Mouse (Mus musculus) c-Kit-negative CD71-positive TER-119-positive erythroid progenitor cells, embryonic 14.5 days (primary cell): Measurements from ENCODE around the gene Psd.
A peak's percentile ranks its signal among the peaks of the same experiment; 100 is the strongest.

Source experiments
- DNase-seq: peaks from one replicate; pipeline ENCODE4 v3.0.0-alpha.2; 2013; ENCODE audit warnings: low read depth, low spot score

The Psd gene

DNA sequence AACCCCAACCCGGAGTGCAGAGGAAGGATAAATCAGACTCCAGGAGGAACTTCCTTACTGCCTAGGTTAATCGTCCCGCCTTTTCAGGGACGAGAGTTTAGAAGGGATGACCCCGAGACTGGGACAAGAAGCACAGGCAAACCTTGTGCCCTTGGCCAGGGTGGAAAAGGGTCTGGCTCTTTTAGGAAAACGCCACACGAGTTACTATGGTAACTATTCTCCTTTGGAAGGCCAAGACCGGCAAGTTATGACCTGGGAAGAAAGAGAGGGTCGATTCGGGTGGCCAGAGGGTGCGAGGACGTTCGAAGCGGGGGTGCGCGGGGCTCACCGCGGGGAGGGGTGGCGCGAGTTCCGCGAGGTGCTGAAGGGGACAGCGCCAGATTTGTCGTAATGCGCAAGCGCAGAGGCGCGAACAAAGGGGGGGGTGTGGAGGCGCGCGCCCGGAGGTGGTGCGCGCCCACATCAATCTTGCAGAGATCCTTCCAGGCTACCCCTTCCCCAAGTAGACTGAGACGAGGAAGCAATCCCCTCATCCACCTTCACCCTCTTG is at the start of gene Psd:
TSS of gene Psd (minus strand) at position 401 of the 550 bp plus-strand sequence.
- no peak for DNase-seq

DNA sequence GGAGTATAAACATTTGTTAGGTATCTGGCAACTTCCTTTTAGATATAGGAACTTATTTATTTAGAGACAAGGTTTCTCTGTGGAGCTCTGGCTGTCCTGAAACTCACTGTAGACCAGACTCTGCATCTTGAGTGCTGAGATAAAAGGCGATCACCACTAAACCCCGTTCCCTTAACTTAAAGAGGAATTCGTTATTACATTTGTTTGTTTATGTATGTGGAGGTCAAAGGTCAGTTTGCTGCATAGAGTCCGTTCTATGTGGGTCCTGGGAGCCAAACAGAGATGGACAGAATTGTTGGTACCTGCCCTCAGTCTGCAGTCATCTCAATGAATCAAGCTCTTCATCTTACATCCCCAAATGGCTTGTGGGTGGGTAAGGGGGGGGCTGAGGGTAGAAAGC is 48.9 kb upstream of the Psd start:
- DNase-seq: no peak

DNA sequence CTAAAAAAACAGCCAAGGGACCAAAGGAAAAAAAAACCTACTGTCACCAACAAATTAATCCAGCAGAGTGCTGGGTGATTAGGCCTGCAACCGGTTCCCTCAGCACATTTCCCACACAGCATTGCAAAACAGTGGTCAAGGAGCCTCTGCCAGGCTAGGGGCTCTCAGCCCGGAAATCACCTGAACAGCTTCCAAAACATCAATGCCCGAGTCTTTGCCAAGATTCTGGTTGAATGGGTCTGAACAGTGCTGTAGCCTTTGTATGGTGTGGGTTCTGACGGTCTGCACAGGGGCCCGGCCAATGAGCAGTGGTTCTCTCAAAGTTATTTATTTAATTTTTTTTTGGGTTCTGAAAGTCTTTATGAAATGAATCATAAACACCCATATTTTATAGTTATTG is 48.5 kb upstream of the Psd start:
- no peak for DNase-seq

DNA sequence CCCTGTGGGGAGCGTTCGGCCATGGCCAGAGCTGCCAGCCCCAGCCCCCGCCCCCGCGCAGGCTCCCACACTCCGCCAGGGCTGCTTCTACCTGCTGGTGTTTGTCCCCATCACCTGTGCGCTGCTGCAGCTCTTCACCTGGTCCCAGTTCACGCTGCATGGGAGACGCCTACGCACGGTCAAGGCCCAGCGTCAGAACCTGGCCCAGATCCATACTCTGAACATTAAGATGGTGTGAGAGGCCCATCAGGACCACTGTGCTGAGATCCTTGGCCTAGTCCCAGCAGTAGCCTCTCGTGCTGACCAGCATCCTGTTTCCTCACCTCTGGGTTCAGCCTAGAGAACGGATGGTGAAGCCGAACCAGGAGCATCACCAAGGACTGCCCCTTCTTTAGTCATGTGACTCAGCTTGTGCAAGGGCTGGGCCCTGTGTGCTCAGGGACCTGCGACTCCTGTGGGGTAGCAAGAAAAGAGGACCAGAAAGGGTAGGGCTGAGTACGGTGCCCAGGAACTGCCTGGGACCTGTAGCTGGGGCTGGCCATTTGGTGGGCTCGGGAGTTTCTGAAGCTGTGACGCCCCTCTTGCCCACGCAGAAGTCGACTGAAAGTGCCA is 47.6 kb upstream of the Psd start:
- DNase-seq: no peak

DNA sequence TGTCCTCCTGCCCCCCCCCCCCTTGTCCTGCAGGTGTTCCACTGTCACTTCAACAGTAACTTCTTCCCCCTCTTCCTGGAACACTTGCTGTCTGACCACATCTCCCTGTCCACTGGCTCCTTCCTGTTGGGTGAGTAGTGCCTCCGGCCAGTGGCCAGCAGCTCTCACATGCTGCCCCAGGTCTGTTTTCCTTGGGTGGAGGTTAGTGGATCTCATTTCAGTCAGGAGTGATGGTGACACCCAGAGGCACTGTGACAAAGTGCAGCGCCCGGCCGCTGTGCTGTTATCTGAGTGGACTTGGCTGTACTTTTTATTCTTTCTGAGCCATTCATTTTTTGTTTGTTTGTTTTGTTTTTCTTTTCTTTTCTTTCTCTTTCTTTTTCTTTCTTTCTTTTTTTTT is 42.2 kb upstream of the Psd start:
- DNase-seq: no peak

DNA sequence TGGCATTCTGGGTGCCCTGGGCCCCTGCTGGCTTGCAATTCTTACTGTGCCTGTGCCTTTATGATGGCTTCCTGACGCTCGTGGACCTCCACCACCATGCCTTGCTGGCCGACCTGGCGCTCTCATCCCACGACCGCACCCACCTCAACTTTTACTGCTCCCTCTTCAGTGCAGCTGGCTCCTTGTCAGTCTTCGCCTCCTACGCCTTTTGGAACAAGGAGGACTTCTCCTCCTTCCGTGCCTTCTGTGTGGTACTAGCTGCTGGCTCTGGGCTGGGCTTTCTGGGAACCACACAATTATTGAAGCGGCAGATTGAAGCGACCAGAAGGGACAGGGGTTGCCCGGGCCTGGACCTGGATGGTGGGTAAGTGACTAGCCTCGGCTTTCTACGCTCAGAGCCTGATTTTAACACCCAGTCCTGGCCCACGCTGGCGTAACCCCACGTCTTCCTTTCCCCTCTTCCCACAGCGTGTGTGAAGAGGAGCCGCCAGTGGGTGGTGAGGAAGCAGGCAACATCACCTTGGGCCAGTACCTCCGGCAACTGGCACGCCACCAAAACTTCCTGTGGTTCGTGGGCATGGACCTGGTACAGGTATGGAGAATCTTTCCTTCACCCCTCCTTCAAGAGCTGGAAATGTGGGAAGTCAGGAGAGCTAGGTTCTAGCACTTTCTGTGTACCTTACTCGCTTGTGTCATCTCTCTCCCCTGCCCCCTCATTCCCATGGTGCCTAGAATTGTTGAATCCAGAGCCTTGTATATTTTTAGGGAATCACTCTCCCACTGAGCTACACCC is 41.0 kb upstream of the Psd start:
- DNase-seq: no peak

DNA sequence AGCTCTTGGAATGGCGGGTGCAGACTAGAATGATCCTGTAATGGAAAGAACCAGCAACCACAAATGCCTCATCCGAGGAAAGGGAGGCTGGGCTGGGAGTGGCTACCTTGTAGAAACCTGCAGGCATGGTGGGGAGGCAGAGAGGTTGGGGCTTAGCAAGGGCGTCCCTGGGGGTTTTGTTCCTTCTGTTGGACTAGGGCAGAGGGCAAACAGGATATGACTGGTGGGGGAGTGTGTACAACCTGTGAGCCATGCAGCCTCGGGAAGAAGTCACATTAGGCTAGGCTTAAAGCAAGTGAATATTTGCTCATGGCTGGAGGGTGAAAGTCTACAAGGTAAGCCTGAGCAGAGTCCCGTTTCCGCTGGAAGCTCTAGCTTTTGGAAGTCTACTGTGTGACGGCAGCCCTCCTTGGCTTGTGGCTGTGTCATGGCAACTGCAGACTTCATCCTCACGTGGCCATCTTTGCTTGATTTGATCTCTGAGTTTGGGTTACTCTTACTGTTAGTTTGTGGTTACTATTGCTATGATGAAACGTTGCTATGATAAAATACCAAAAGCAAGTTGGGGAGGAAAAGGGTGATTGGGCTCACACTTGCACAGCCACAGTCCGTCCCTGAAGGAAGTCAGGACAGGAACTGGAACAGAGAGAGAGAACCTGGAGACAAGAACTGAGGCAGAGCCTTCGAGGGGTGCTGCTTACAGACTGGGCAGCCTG is 36.5 kb upstream of the Psd start:
- DNase-seq: no peak

DNA sequence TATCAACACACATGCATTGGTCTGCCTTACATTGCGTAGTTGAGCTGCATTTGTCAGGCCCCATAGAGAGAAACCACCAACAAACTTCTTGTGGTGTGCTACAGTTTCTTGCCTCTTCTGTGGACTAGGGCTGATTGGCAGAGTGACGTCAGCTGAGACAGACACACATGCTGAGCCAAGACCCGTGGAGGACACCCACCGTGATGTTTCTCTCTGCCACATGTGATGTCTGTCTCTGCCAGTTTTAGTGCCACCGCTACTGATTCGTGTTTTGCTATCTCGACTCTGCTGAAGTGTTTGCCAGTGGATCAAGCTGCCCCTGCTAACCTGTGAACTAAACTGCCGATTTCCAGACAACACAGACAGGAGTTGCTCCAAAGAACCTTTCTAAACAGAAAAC is 35.1 kb upstream of the Psd start:
- DNase-seq: no peak

DNA sequence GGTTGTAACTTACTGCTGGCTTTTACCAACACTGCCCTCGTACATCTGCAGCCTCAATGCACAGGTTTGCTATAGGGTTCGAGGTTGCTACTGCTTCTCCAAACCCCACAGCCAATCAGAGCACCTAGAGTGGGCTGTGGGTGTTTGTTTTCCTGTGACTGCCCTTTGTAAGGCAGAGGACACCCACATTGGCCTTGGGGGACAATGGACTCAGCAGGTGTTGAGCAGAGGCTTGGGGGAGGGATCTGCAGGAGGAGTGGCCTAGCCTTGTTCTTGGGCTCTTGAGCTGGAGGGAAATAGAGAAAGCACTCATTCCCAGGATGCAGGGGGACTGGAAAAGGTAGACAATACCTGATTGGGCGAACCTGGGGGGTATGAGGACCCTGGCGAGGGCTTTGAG is 31.4 kb upstream of the Psd start:
- no peak for DNase-seq

DNA sequence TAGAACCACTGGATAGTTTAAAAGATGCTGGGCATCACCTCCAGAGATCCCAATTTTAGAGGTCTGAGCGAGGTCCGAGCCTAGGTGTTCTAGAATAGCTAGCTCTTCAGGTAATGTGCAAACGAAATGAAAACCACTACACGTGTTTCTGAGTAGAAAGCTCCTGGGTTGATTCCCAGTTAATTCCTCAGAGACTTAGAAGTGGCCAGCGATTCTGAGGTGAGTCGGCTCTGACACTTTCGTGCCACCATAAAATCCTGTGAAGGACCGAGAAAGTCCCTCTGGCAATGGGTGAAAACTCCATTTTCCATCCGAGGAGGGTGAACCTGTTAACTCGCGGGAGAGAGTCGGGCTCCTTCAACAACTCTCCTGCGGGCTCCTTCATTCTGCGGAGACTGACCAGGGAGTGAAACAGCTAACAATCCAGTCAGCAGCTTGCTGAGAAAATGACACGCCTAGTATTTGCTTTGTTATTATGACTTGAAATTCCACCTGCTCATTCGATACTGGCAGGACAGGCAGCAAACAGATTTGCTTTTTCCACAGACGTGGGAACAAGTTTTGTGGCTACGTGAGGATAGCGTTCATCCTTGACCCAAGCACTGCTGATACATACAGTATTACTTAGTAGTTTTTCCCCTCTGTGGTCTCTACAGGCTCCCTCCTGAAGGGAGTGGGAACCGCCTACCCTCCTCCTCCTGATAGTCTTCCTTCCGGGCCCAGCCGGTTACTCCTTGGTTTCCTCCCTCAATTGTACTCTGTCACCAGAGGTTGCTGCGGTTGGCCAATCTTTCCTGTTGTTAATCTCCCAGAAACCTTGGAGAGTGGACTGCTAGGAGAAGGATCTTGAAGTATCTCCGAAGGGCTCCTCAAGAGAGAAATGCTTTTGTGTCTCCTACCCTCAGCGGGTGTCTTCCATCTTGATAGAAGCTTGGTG is 30.7 kb upstream of the Psd start:
- DNase-seq: no peak

DNA sequence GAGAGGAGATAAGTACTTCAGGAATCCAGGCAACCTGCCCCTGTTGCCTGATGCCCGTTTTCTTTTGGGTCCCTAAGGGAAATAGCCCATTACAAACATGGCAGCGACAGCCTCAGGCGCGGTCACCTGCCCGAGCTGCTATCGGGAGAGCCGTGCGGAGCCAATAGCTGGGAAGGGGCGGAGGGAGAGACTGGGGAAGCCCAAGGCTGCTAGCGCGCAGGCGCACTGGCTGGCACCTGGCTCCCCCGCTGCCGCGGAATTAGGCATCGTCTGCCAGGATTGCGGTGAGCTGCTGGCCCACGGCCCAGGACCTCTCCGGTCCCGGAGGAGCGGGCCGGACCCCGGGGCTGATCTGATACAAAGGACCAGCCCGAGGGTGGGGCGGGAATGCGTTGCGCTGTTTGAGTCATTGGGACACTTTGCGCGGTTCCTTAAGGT is 29.8 kb upstream of the Psd start:
- peak; percentile 58 for DNase-seq

DNA sequence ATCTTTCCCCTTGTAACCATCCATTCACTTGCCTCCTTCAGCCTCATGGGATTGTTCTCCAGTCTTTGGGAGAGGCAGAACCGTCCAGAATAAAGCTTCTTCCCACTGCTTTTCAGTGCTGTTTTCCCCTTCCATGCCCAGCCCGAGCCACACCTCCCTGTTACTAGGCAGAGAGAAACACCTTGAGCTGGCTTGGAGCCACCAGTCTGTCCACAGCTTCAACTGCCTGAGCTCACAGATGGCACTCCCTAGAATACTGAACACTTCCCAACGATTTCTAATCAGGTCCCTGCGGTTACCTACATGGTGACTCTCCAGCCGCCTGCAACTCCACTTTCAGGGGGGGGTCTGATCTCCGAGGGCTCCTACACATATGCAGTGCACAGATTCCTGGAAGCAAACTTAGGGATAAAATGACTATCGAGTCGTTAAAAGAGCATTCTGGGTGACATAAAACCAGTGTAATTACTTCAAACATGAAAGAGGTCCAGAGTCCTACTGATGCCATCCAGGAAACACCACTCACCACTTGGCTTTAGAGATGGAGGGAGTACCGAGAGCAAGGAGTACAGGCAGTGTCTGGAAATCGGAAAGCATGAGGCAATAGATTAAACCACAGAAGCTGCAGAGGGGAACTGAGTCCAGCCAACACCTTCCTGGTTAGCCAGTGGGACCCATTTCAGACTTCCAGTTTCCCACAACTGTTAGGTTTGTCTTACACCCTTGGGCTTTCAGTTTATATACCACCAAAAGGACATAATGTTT is 23.4 kb upstream of the Psd start, which contains the start of gene 2310034G01Rik:
TSS of gene 2310034G01Rik (minus strand) at position 135 of the 765 bp plus-strand sequence.
- no peak for DNase-seq

DNA sequence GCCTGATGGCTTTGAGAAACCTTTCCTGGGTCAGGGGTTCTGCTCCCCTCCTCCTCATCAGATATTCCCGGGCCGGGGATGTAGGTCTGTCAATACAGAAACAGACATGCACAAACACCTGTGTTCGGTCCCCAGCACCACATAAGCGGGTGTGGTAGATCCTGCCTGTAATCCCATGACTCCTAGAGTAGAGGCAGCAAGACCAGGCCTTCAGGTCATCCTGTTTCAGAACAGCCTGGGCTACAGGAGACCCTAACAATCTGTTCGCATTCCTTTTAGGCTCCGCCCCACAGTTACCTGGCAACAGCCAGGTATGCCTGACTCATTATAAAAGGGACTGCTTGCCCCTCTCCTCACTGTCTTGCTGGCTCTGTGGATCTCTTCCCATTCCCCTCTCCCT is 22.6 kb upstream of the Psd start:
- DNase-seq: no peak

DNA sequence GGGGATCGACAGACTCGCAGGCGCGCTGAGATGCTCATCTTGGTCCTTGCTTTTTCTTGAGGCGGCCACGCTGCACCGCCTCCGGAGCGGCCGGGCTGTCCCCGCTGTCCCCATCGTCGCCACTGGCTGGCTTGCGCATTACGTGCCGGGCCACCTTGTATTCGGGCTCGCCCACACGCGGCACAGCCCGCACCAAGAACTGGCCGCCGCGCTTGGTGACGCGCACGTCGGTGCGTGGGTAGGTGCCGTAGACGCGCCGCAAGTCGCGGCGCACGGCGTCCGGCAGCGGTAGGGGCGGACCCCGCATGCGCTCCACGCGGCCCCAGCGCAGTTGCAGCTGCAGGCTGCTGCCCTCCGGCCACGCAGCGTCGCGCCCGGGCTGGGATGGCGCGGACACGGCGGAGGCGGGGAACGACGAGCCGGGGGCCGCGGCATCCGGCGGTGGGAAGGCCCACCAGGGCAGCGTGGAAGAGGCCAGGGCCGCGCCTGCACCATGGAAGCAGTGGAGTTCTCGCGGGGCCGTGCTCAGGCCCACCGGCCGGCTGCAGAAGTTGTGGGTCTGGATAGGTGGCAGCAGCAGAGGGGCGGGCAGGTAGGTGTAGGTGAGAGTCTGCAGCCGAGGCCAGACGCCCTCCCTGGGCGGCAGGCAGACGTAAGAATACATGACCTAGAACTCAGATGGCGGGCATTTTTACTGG is 22.0 kb upstream of the Psd start:
- DNase-seq: no peak

DNA sequence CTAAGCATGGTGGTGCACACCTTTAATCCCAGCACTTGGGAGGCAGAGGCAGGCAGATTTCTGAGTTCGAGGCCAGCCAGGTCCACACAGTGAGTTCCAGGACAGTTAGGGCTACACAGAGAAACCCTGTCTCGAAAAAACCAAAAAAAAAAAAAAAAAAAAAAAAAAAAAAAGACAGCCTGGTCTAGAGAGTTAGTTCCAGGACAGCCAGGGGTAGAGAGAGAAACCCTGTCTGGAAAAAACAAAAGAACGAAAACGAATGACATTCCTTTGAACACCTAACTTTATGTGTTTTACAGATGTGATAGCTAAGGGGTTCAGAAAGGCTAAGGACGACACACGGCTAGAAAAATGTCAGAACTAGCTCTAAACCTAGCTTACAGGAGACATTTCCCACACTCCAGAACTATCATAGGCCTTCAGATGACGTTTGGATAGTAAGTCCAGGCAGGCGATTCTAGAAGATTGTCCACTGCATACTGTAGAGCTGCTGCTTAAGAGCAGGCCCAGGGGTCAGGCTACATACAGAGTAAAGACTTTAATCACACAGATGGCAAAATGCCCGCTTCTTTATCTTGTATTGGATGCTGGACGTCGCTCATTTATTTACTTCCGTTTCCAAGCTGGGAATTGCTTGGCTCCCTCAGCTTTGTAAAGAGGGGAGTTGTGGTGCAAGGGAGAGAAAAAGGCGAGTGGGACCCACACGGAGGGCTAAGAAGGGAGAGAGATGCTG is 21.1 kb upstream of the Psd start:
- no peak for DNase-seq

DNA sequence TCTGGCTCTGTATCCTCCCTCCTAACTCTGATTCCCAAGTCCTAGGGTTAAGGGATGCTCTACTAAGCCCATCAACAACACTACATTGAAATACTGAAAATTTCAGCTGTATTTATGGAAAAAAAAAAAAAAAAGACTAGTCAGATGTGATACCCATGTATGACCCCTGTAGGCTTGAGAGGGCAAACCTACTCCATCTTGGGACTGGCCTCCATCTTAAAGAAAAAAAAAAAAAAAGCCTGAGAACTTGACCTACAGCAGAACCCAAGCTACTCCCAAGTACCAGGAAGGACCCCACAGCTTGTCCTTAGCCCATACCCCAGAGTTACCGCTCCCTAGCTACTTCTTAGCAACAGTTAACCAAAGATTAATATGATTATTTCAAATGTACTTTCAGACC is 20.2 kb upstream of the Psd start:
- DNase-seq: no peak

DNA sequence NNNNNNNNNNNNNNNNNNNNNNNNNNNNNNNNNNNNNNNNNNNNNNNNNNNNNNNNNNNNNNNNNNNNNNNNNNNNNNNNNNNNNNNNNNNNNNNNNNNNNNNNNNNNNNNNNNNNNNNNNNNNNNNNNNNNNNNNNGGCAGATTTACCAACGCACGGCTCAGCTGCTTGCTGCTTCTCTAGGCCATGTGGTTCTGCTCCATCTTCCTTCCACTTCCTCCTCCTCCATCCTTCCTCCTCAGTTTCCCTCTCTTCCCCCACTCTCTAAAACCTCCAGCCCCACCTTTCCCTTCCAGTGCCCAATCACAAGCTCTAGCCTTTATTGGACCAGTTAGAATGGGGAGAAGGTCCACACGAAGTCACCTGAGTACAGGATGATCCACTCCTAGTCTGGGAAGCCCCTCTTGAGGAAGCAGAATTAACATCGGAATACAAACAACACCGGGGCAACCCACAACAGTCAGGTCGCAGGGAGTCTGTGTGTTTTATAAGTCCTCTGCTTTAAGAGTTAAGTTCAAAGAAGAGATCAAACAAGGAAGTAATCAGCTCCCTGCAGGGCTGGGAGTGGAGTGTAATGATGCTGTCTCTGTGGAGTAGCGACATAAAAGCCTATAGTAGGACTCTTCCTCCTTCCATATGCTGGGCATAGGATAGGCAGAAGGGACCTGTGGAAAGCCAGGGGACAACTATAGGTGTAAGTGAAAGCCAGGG is 17.9 kb upstream of the Psd start:
- no peak for DNase-seq

DNA sequence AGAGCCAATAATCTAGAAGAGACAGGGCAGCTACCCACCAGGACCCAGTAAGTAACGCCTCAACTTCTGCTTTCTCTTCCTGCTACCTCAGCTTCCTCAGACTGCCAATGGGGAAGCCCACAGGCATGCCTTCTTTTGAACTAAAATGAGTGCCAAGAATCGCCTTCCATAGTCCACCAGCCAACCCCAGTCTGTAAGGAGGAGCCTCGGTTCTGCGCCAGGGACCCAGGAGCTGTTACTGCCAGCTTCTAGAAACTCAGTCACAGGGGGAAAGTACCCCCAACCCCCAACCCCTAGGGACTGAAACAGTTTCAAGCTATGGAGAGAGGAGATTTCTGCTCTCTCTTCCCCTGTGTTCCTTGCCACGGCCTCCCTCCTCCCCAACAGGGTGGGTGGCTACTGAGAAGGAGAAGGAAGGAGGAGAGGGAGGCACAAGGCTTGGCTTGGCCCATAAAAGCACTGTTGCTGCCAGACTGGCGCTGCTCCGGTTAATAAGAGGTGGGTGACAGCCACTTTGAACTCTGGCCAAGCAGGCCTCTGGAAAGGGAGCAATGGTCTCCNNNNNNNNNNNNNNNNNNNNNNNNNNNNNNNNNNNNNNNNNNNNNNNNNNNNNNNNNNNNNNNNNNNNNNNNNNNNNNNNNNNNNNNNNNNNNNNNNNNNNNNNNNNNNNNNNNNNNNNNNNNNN is 12.5 kb upstream of the Psd start:
- no peak for DNase-seq
